Mouse (Mus musculus) T-cell, adult 66 days (primary cell): ENCODE measurements around the gene Poc1b. TPM values are rescaled to one million over a fixed set of nuclear protein-coding genes. Genes with fewer than 3 reads are reported as not detected.

Experiments used
- total RNA-seq, 2 experiments: library from RNA; stranded (reverse); gene quantifications; 3 replicates in 1 of 2; 4 replicates in 1 of 2; pipeline ENCODE4 v1.2.4; 2023

Gene Poc1b
- 10 to 100 TPM; 22.9 to 27.4 TPM for total RNA-seq

DNA sequence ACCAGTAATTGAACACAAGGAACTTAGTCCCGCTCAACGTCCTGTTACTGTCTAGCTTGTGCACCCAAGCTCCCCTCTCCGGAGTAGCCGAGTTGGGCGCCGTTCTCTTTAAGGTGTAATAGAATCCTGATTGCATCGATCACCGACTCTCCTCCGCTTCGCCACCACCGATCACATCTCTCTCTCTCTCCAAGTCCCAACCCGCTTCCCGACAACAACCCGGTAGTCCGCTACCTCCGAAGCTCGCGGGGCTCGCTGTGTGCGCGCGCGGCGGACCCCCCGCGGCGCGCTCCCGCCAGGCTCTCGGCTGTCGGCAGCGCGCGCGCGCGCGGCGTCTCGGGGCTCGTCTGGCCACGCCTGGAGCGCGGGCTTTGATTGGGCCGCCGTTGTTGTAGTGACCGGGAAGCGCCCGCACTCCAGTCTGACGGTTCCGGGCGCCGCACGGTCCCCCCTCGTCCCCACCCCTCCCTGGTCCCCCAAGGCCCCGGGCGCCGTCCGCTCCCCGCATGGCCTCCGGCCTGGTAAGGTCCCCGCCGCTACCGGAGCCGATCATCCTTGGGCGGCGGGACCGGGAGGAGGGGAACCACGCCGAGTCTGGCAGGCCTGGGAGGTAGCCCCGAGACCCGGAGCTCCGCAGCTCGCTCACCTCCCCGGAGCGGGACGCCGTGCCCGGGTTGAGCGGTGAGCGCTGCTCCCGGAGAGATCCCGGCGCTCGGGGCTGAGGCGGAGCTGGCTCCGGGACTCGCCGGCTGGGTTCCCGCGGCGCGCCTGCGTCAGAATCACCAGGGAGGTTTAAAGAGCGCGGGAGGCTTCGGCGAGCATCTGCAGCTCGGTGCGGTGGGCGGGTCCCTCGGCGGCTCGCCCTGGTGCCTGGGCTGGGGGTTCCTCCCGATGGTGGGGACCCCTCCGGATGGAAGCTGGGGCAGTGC lies at the start of gene Poc1b:
TSS of gene Poc1b (plus strand) at position 334 of the 929 bp plus-strand sequence.

DNA sequence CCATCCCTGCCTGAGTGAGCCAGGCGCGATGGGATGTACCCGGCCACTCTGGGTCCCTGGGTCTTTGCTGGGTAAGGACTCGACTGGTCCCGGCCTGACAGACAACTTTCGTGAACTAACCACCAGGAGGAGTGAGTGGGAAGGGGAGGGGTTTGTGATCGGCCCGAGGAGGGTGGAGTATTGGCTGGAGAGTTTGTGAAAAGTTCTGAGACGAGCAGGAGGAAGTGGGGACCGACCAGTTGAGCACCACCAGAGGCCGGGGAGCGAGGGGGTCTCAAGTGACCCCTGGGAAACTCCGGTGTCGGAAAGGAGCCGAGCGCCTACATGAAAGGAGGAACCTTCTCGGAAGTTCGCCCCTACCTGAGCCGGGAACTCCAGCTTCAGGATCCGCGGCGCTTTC lies 1.1 kb downstream of the Poc1b start, which contains the start of gene Galnt4:
TSS of gene Galnt4 (plus strand) at position 196 of the 400 bp plus-strand sequence.

DNA sequence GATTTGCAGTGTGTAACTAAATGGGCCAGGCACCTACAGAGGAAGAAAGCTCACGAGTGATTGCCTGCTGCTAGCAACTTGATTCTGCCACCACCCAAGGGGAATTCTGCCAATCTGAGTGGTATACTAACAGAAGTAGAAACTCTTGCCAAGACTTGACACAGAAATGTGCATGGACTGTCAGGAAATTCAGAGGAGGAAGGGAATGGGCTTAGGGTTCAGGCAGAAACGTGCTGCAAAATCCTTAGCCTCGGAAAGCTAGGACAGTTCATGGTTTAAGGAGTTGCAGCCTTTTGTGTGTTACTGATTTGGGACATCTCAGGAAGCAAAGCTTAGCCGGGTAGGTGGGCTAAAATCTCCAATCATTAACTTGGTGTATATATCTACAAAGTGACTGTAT lies 19.4 kb downstream of the Poc1b start, which contains the start of gene Phxr2:
TSS of gene Phxr2 (minus strand) at position 101 of the 400 bp plus-strand sequence.

Other genes starting within 250 kb of the Poc1b start
- 100 to 1,000 TPM; 142 to 179 TPM for gene Atp2b1, start 192.6 kb upstream of the Poc1b start, total RNA-seq
- gene Galnt4, start 1.1 kb downstream of the Poc1b start, total RNA-seq, result 10 to 100 TPM; 17.8 to 18.3 TPM
- under 1 TPM in 1 of 2 experiments, not detected in 1; 0.64 TPM for gene Phxr2, start 19.3 kb downstream of the Poc1b start, total RNA-seq
- 10 to 100 TPM; 47.8 to 50.2 TPM for gene Dusp6, start 156.2 kb downstream of the Poc1b start, total RNA-seq